Mouse (Mus musculus) embryonic fibroblast, embryonic 13.5 days (primary cell): ENCODE results near the gene BC049762. TPM values are rescaled to one million over a fixed set of nuclear protein-coding genes. Genes with fewer than 3 reads are reported as not detected.

ENCODE experiments used
- H3K27ac ChIP-seq: 2 replicates; pipeline ENCODE4 v1.5.1; 2012; ENCODE audit warnings: low read length, control low read depth, inconsistent platforms; ENCODE audit not compliant: insufficient read depth
- H3K4me1 ChIP-seq: 2 replicates; pipeline ENCODE4 v1.6.1; 2011; ENCODE audit warnings: low read length; ENCODE audit not compliant: control insufficient read depth, insufficient read depth
- H3K4me3 ChIP-seq: 2 replicates; pipeline ENCODE4 v1.5.1; 2011; ENCODE audit warnings: mild to moderate bottlenecking, control low read depth, low read length; ENCODE audit not compliant: insufficient read depth
- CTCF ChIP-seq: IDR thresholded peaks from 2 replicates; pipeline ENCODE4 v1.5.1; 2011; ENCODE audit warnings: mild to moderate bottlenecking, control low read depth, low read length, moderate library complexity, borderline replicate concordance; ENCODE audit not compliant: insufficient read depth
- POLR2A ChIP-seq: IDR thresholded peaks from 2 replicates; pipeline ENCODE4 v1.6.1; 2011; ENCODE audit warnings: low read depth, mild to moderate bottlenecking, control low read depth, low read length, moderate library complexity
- polyA plus RNA-seq: library from polyadenylated mRNA; stranded (reverse); fragments of >200 nt; gene quantifications from 2 replicates; pipeline ENCODE4 v1.2.4, GENCODE M21; 2011; ENCODE audit warnings: low read depth; ENCODE audit not compliant: missing spikeins, insufficient read length

Gene BC049762
- polyA plus RNA-seq, 1 experiment, result not detected

GRCm38 (mm10) chr11:51220308-51220707 lies 42.5 kb downstream of the BC049762 start, which contains the start of gene Gm12569:
Gene Gm12569 (plus strand): TSS chr11:51220473.
- Histone ChIP-seq H3K27ac (no peak within 1 kb of the TSS), H3K4me3 (no peak within 1 kb of the TSS), H3K4me1 (no peaks in the 10 kb centered on the region)
- TF ChIP-seq POLR2A (no peak), CTCF (no peak)

GRCm38 (mm10) chr11:51219396-51219980 lies 43.4 kb downstream of the BC049762 start:
- Histone ChIP-seq H3K4me3 (no peak overlapping the region), H3K27ac (no peak overlapping the region), H3K4me1 (no peaks in the 10 kb centered on the region)
- no peak for TF ChIP-seq POLR2A
- TF ChIP-seq CTCF, result no peak

GRCm38 (mm10) chr11:51214021-51214420 lies 48.8 kb downstream of the BC049762 start:
- Histone ChIP-seq H3K4me1 (no peaks in the 10 kb centered on the region), H3K4me3 (no peak overlapping the region), H3K27ac (no peak overlapping the region)
- TF ChIP-seq CTCF, result no peak
- TF ChIP-seq POLR2A, result no peak

- no peak overlapping the region for H3K27ac ChIP-seq
- no peak for TF ChIP-seq POLR2A
- no peak for TF ChIP-seq CTCF
- peaks cover 2% of the 10 kb centered on the region; the same call in 1 of the 2 replicates for H3K4me1 ChIP-seq
- no peak overlapping the region for H3K4me3 ChIP-seq
Observed at GRCm38 (mm10) chr11:51211426-51211825, 51.4 kb downstream of the BC049762 start.

- Histone ChIP-seq H3K4me3 (no peak overlapping the region), H3K27ac (no peak overlapping the region), H3K4me1 (peaks cover 2% of the 10 kb centered on the region; the same call in 1 of the 2 replicates)
- TF ChIP-seq POLR2A (no peak), CTCF (no peak)
Observed at GRCm38 (mm10) chr11:51207758-51208157, 55.1 kb downstream of the BC049762 start.

Other genes starting within 250 kb of the BC049762 start
- gene Olfr54, start 248.8 kb downstream of the BC049762 start, polyA plus RNA-seq, result not detected in 2 replicates
- gene Olfr1375, start 214.9 kb downstream of the BC049762 start, polyA plus RNA-seq, result not detected in 2 replicates
- 5.0 and 6.4 TPM in 2 replicates for gene Zfp354a, start 203.8 kb downstream of the BC049762 start, polyA plus RNA-seq
- not detected in 2 replicates for gene Gm12569, start 42.6 kb downstream of the BC049762 start, polyA plus RNA-seq
- 71.6 and 89.0 TPM in 2 replicates for gene Clk4, start 1.3 kb downstream of the BC049762 start, polyA plus RNA-seq
- gene Col23a1, start 26.9 kb upstream of the BC049762 start, polyA plus RNA-seq, result 1.5 and 7.1 TPM in 2 replicates